Mouse (Mus musculus) heart, postnatal 4 days (tissue): ENCODE results near the gene Nup98. TPM values are rescaled to one million over a fixed set of nuclear protein-coding genes. Genes with fewer than 3 reads are reported as not detected.

Experiments used
- total RNA-seq, 2 experiments: library from RNA; stranded (reverse); gene quantifications; 2 replicates each; pipeline ENCODE4 v1.2.3; 2021

Nup98 gene
- total RNA-seq, 2 experiments from 2014 or later = 50.3 to 50.7 TPM

Other genes starting within 250 kb of the Nup98 start
- gene Il18bp, start 191.5 kb downstream of the Nup98 start, total RNA-seq = 1 to 10 TPM; 3.6 to 4.1 TPM
- 10 to 100 TPM; 23.8 to 25.6 TPM for gene Rnf121, start 144.7 kb downstream of the Nup98 start, total RNA-seq
- 10 to 100 TPM; 13.2 to 13.3 TPM for gene Xndc1, start 144.7 kb downstream of the Nup98 start, total RNA-seq
- gene Xntrpc, start 144.5 kb downstream of the Nup98 start, total RNA-seq = 1 to 10 TPM in 1 of 2 experiments, under 1 TPM in 1; 0.90 to 1.1 TPM
- gene Trpc2, start 127.1 kb downstream of the Nup98 start, total RNA-seq = under 1 TPM; 0.36 to 0.50 TPM
- gene Art1, start 108.4 kb downstream of the Nup98 start, total RNA-seq = 1 to 10 TPM; 8.0 to 8.1 TPM
- gene Art5, start 100.7 kb downstream of the Nup98 start, total RNA-seq = 1 to 10 TPM in 1 of 2 experiments, under 1 TPM in 1; 0.45 to 1.1 TPM
- under 1 TPM in 1 of 2 experiments, not detected in 1; 0.10 TPM for gene Chrna10, start 93.3 kb downstream of the Nup98 start, total RNA-seq
- gene Pgap2, start within 50 bp of the Nup98 start, total RNA-seq = 10 to 100 TPM; 43.2 to 47.4 TPM
- gene Rhog, start 45.9 kb upstream of the Nup98 start, total RNA-seq = 10 to 100 TPM; 37.0 to 39.2 TPM
- 10 to 100 TPM; 23.9 to 24.0 TPM for gene Stim1, start 57.6 kb upstream of the Nup98 start, total RNA-seq
- 100 to 1,000 TPM; 101 to 103 TPM for gene Rrm1, start 231.5 kb upstream of the Nup98 start, total RNA-seq